Mouse (Mus musculus) heart, embryonic 14.5 days (tissue): ENCODE measurements at regions not wholly inside any gene's neighbourhood (a gene's known extent, or its start where the extent isn't known, plus 50 kb on each side); places are given as distances from the start of the nearest gene placed in this dataset.

Experiments used
- ATAC-seq: fragments of 200-750 bp; cut with Nextera tagmentation; 2 replicates; pipeline ENCODE4 v1.8.0; 2017; ENCODE audit warnings: low read depth, moderate TSS enrichment; ENCODE audit not compliant: insufficient number of reproducible peaks, insufficient read depth, low FRiP score
- H3K27ac ChIP-seq, 2 experiments: fragments of 200-500 bp in 1 of 2; fragments of 300-500 bp in 1 of 2; sonication (generic) in 1 of 2; replicated peaks in 1 of 2; 2 replicates each; pipeline ENCODE4 v1.5.1; 2012 to 2014; ENCODE audit warnings: low read depth in 2 of 2, low read length in 2 of 2, control low read depth in 1 of 2, mild to moderate bottlenecking in 1 of 2, mixed read lengths in 1 of 2; ENCODE audit not compliant: control insufficient read depth in 1 of 2, insufficient read depth in 1 of 2
- H3K27me3 ChIP-seq: fragments of 300-500 bp; sonication (generic); 2 replicates; pipeline ENCODE4 v1.6.1; 2014; ENCODE audit warnings: mild to moderate bottlenecking, low read length, control low read depth; ENCODE audit not compliant: control insufficient read depth, insufficient read depth
- H3K36me3 ChIP-seq: fragments of 300-500 bp; sonication (generic); 2 replicates; pipeline ENCODE4 v1.6.1; 2014; ENCODE audit warnings: mild to moderate bottlenecking, control low read depth, low read length, mixed read lengths; ENCODE audit not compliant: control insufficient read depth, insufficient read depth
- H3K4me1 ChIP-seq, 2 experiments: fragments of 200-500 bp in 1 of 2; fragments of 300-500 bp in 1 of 2; sonication (generic) in 1 of 2; 2 replicates each; pipeline ENCODE4 v1.6.1; 2012 to 2014; ENCODE audit warnings: low read length in 2 of 2, control low read depth in 1 of 2, mixed read lengths in 1 of 2; ENCODE audit not compliant: control insufficient read depth in 2 of 2, insufficient read depth in 2 of 2
- H3K4me2 ChIP-seq: fragments of 300-500 bp; sonication (generic); 2 replicates; pipeline ENCODE4 v1.6.1; 2014; ENCODE audit warnings: mild to moderate bottlenecking, low read length
- H3K4me3 ChIP-seq, 2 experiments: fragments of 200-500 bp in 1 of 2; fragments of 300-500 bp in 1 of 2; sonication (generic) in 1 of 2; 2 replicates each; pipeline ENCODE4 v1.5.1; 2012 to 2014; ENCODE audit warnings: low read length in 2 of 2, mild to moderate bottlenecking in 2 of 2, control low read depth in 1 of 2, low read depth in 1 of 2, moderate library complexity in 1 of 2; ENCODE audit not compliant: control insufficient read depth in 1 of 2, insufficient read depth in 1 of 2
- H3K9ac ChIP-seq: fragments of 300-500 bp; sonication (generic); 2 replicates; pipeline ENCODE4 v1.6.1; 2014; ENCODE audit warnings: mild to moderate bottlenecking, low read length
- H3K9me3 ChIP-seq: fragments of 300-500 bp; sonication (generic); 2 replicates; pipeline ENCODE4 v1.6.1; 2016; ENCODE audit warnings: low read length, control low read depth; ENCODE audit not compliant: control insufficient read depth
- WGBS: fragments of 180-500 bp; shearing (Covaris S2); extraction: QIAGEN DNeasy Blood & Tissue Kit; methylation state at CpG from one replicate; pipeline ENCODE4 v1.1.7; 2014; 5-methylcytosine and 5-hydroxymethylcytosine counted together

GRCm38 (mm10) chr4:38498271-38498670 is 951.8 kb upstream of the 1700009N14Rik start:
- no peak overlapping the region for H3K27ac ChIP-seq
- no peaks in the 10 kb centered on the region for H3K4me1 ChIP-seq
- H3K9ac ChIP-seq = no peak overlapping the region
- H3K36me3 ChIP-seq = no peaks in the 10 kb centered on the region
- H3K27me3 ChIP-seq = no peaks in the 10 kb centered on the region
- ATAC-seq = no peak
- 66% methylated on average over 2 of the region's 2 CpGs for WGBS
- H3K9me3 ChIP-seq = no peaks in the 10 kb centered on the region
- no peak overlapping the region for H3K4me3 ChIP-seq
- no peak overlapping the region for H3K4me2 ChIP-seq

- H3K4me3 ChIP-seq = no peak overlapping the region
- H3K9me3 ChIP-seq = peaks cover 2% of the 10 kb centered on the region; the same call in 1 of the 2 replicates
- no peak for ATAC-seq
- 89% methylated on average over 1 of the region's 1 CpGs for WGBS
- no peaks in the 10 kb centered on the region for H3K27me3 ChIP-seq
- no peak overlapping the region for H3K27ac ChIP-seq
- H3K9ac ChIP-seq = no peak overlapping the region
- H3K4me2 ChIP-seq = no peak overlapping the region
- no peaks in the 10 kb centered on the region for H3K4me1 ChIP-seq
- no peaks in the 10 kb centered on the region for H3K36me3 ChIP-seq
These were observed 944.2 kb upstream of the 1700009N14Rik start for GRCm38 (mm10) chr4:38505875-38506274.

- Histone ChIP-seq H3K4me1 (no peaks in the 10 kb centered on the region), H3K4me2 (no peak overlapping the region), H3K9ac (no peak overlapping the region), H3K36me3 (no peaks in the 10 kb centered on the region), H3K9me3 (peaks cover 2% of the 10 kb centered on the region; the same call in 1 of the 2 replicates), H3K27me3 (no peaks in the 10 kb centered on the region), H3K27ac (no peak overlapping the region), H3K4me3 (no peak overlapping the region)
- 80% methylated on average over 3 of the region's 3 CpGs for WGBS
- ATAC-seq = no peak
These were observed 942.9 kb upstream of the 1700009N14Rik start for GRCm38 (mm10) chr4:38507202-38507601.

GRCm38 (mm10) chr4:38519108-38519507 is 931.0 kb upstream of the 1700009N14Rik start:
- H3K4me1 ChIP-seq = no peaks in the 10 kb centered on the region

More at GRCm38 (mm10) chr4:38519108-38519507, 931.0 kb upstream of the 1700009N14Rik start:
- WGBS = 61% methylated on average over 3 of the region's 3 CpGs
- no peak overlapping the region for H3K27ac ChIP-seq
- H3K27me3 ChIP-seq = no peaks in the 10 kb centered on the region
- no peak overlapping the region for H3K4me3 ChIP-seq
- H3K4me2 ChIP-seq = no peak overlapping the region
- no peaks in the 10 kb centered on the region for H3K9me3 ChIP-seq
- H3K36me3 ChIP-seq = no peaks in the 10 kb centered on the region
- H3K9ac ChIP-seq = no peak overlapping the region
- no peak for ATAC-seq
